Mouse (Mus musculus) adrenal gland, postnatal 25 days (tissue): ENCODE measurements around the gene Prelid3b. TPM values are rescaled to one million over a fixed set of nuclear protein-coding genes. Genes with fewer than 3 reads are reported as not detected.

ENCODE experiments used
- DNase-seq: peaks from one replicate; pipeline ENCODE4 v3.0.0; 2021; ENCODE audit warnings: mixed read lengths
- total RNA-seq: library from RNA; stranded (reverse); gene quantifications from 2 replicates; pipeline ENCODE4 v1.2.3, GENCODE M21; 2021

Prelid3b gene
- total RNA-seq, 1 experiment from 2014 or later = 103 TPM

DNA sequence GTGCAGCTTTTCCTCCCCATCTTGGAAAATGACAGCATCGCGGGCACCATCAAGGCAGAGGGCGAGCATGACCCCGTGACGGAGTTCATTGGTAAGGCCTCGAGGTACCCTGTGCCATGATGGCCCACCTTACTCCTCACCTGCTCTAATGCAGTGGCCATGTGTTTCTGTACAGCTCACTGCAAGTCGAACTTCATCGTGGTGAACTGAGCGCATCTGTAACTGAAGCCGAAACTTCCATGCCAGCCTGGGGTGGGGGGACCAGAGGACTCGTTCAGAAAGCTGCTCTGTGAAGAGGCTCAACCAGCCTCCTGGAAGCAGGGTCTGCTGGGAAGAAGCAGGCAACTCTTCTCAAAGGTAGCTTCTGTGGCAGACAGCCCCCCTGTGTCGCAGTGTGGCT is 46.0 kb downstream of the Prelid3b start:
- DNase-seq = no peak

DNA sequence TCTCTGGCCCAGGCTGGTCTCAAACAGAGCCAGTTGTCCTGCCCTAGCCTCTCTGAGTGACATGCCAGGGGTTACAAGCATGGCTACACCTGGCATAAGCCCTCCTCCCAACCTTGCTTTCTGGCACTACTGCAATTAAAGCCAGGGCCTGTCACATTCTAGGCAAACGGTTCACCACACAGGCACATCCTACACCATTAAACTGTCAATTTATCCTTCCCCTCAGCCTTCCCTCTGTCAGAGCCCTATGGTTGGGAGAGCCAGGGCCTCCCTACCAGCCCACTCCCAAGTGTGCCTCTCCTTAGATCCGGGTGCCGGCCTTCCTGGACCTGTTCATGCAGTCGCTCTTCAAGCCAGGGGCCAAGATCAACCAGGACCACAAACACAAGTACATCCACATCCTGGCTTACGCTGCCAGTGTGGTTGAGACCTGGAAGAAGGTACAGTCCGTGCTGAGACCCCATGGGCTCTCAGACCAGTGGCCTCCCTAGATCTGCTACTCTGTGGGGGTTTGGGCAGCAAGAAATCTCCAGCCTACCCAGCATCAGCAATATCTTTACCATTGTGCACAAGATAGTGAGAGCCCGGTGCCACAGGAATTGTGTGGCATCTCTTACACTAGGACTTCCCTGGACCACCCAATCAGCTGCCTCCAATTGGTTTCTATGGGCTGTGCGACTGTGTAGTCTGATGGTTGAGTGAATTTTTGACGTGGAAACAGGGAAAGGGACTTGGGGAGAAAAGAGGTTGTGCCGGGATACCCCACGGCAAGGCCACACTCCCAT is 48.4 kb downstream of the Prelid3b start:
- DNase-seq = no peak

DNA sequence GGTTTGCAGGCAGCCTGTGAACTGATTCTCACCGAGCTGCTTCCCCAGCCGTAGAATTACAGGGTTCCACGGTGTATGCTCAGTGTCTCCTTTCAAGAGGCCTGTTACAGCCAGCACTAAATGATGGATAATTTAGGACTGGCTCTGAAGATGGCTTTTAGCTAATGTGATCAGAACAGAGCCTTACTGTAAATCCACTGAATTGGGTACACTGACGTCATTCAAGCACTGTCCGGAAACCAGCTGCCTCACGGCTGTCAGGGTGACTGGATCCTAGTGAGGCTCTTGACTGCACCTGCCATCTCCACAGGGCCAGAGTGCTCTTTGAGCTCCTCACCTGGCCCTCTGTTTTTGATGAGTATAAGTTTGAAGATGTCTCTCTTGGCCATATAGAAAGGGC is 51.8 kb downstream of the Prelid3b start:
- DNase-seq = no peak

DNA sequence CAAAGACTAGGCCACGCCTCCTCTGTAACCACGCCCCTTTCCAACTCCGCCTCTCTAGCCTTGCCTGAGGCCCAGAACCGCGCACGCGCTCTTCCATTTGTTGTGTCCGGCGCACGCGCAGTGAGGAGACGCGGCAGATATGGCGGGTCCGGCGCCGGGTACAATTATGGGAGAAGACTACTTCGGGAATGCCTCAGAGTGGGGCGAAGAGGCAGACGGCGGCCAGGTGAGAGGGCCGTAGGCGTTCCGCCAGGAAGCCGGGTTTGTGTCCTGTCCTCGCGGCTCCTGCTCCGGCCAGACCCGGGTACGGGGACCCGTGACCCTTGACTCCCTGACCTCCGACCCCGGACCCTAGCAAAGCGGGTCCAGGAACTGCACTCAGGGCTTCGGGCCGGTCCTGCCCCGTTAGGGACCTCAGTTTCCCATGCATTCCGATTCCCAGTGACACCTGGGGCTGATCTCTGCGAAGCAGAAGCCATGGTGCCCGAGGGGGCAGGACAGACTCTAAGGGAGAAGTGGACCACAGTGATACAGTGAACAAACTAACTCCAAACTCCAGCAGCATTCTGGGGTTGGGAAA is 57.1 kb downstream of the Prelid3b start, which contains the start of gene Nelfcd:
Gene Nelfcd (plus strand): TSS at position 74 of the 580 bp plus-strand sequence.
- peak; percentile 95 for DNase-seq

Other genes starting within 250 kb of the Prelid3b start
- 2,468 and 2,497 TPM in 2 replicates for gene Gnas, start 188.8 kb downstream of the Prelid3b start, total RNA-seq
- 2.1 and 2.4 TPM in 2 replicates for gene Gm20721, start 126.4 kb downstream of the Prelid3b start, total RNA-seq
- 61.9 and 63.7 TPM in 2 replicates for gene Nelfcd, start 57.3 kb downstream of the Prelid3b start, total RNA-seq
- 133 and 134 TPM in 2 replicates for gene Ctsz, start 34.0 kb downstream of the Prelid3b start, total RNA-seq
- gene Tubb1, start 22.4 kb downstream of the Prelid3b start, total RNA-seq = 0.73 TPM in 1 of 2 replicates, not detected in the other
- 355 and 471 TPM in 2 replicates for gene Atp5e, start 9.0 kb downstream of the Prelid3b start, total RNA-seq
- 0.06 and 0.14 TPM in 2 replicates for gene Zfp831, start 170.5 kb upstream of the Prelid3b start, total RNA-seq